Mouse (Mus musculus) heart, adult 2 months (tissue): Measurements from ENCODE around the gene Rfc2.

ENCODE experiments used
- CTCF ChIP-seq: fragments of 200-600 bp; IDR thresholded peaks from 2 replicates; pipeline ENCODE4 v1.8.1; 2022; ENCODE audit warnings: antibody characterized with exemption, mild to moderate bottlenecking, moderate library complexity
- EP300 ChIP-seq: fragments of 200-500 bp; IDR thresholded peaks from 2 replicates; pipeline ENCODE4 v1.6.1; 2011; ENCODE audit warnings: low read depth, low read length, control low read depth; ENCODE audit not compliant: insufficient read depth
- POLR2A ChIP-seq: fragments of 200-500 bp; IDR thresholded peaks from 2 replicates; pipeline ENCODE4 v1.6.1; 2011; ENCODE audit warnings: mild to moderate bottlenecking, low read depth, low read length, control low read depth; ENCODE audit not compliant: insufficient read depth

- TF ChIP-seq POLR2A (no peak), CTCF (no peak), EP300 (no peak)
Observed at GRCm38 (mm10) chr5:134604376-134604775, 23.2 kb downstream of the Rfc2 start.
